Mouse (Mus musculus) thymus, adult 2 months (tissue): ENCODE data around the gene Wdfy1.

Source experiments
- CTCF ChIP-seq: fragments of 200-500 bp; IDR thresholded peaks from 2 replicates; pipeline ENCODE4 v1.5.1; 2012; ENCODE audit warnings: mild to moderate bottlenecking, control low read depth, low read length, moderate library complexity, borderline replicate concordance; ENCODE audit not compliant: control insufficient read depth, poor library complexity, insufficient read depth; ENCODE audit errors: extremely low read depth
- POLR2A ChIP-seq: fragments of 200-500 bp; IDR thresholded peaks from 2 replicates; pipeline ENCODE4 v1.6.1; 2012; ENCODE audit warnings: mild to moderate bottlenecking, low read length, control low read depth, moderate library complexity; ENCODE audit not compliant: control insufficient read depth, poor library complexity, insufficient read depth; ENCODE audit errors: extremely low read depth

DNA sequence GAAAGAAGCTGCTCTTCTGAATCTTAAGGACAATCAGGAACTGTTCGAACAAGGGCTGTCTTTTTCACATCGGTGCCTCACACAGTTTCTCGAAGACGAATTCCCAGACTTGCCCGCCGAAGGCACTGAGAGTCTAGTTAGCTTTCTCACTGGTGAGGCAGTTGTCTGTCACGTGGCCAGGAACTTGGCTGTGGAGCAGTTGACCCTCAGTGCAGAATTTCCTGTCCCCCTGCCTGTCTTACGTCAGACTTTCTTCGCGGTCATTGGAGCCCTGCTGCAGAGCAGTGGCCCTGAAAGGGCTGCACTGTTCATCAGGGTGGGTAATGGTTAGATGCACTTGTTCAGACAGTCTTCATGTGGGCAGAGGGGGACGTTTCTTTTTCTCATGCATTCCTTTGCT is 2.1 kb upstream of the Wdfy1 start:
- TF ChIP-seq POLR2A = no peak
- no peak for TF ChIP-seq CTCF
